Mouse (Mus musculus) myocyte (in vitro differentiated cells): ENCODE results near the gene Cdiptos.

Experiments
- MAX ChIP-seq: IDR thresholded peaks from one replicate; pipeline ENCODE4 v1.6.1; 2011; ENCODE audit warnings: low read depth, mild to moderate bottlenecking, control low read depth
- MYOD1 ChIP-seq, 3 experiments: IDR thresholded peaks; one replicate each; pipeline ENCODE4 v1.6.1; 2011; ENCODE audit warnings: control low read depth in 2 of 3, low read depth in 2 of 3, mild to moderate bottlenecking in 2 of 3, moderate library complexity in 1 of 3; ENCODE audit not compliant: insufficient read length in 2 of 3, control insufficient read depth in 1 of 3
- POLR2A ChIP-seq: IDR thresholded peaks from one replicate; pipeline ENCODE4 v1.6.1; 2011; ENCODE audit warnings: low read depth, mild to moderate bottlenecking, control low read depth, moderate library complexity; ENCODE audit not compliant: insufficient read length
- REST ChIP-seq: IDR thresholded peaks from one replicate; pipeline ENCODE4 v1.6.1; 2011; ENCODE audit warnings: mild to moderate bottlenecking, control low read depth, moderate library complexity; ENCODE audit not compliant: insufficient read depth, insufficient read length
- TCF3 ChIP-seq: IDR thresholded peaks from one replicate; pipeline ENCODE4 v1.6.1; 2011; ENCODE audit warnings: low read depth, control low read depth; ENCODE audit not compliant: insufficient read length

DNA sequence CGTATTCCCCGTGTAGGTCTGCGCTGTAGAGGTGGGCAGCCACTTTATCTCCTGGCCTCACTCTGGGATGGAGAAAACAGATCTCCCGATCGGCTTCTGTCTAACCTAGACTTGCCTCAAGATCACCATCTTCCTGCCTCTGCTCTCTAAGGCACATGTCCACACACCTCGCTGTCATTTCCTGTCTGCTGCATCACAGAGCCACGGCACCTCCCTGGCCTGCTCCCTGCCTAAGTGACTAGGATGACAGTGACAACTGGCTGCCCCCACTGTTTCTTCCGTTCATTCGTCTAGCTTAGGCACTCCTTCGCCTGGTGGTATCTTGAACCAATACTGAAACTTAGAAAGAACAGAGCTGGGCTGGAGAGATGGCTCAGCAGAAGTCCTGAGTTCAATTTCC lies 23.7 kb upstream of the Cdiptos start:
- TF ChIP-seq TCF3 (no peak), MAX (no peak), POLR2A (no peak), MYOD1 (IDR thresholded peaks at IDR 0.05; ENCODE audit: control insufficient read depth in 1 of 3, insufficient read length in 2 of 3, low read depth in 2 of 3) (no peak), REST (no peak)
